Mouse (Mus musculus): ENCODE results near the gene Lonp1. TPM values are rescaled to one million over a fixed set of nuclear protein-coding genes. Genes with fewer than 3 reads are reported as not detected.

Gene Lonp1
- total RNA-seq, 1 experiment: 169 TPM

DNA sequence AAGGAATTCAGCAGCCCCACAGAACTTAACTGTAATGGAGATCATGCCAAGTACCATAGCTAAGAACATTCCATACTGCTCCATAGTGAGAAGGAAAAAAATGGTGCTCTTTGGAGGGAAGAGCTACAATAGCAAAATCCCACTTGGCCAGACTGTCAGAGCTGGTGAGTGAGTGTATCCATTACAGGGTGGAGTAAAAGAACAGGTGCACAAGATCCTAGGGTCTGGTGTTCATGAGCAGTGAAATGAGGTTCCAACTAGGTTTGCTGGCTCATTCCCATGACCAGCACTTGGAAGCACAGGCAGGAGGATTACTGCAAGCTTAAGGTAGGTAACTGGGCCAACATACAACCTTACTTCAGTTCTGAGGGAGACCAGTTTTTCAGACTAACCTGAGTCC is 34.1 kb downstream of the Lonp1 start:
- Histone ChIP-seq H3K9ac (ENCODE audit: insufficient read depth, low read depth, low read length, poor library complexity, severe bottlenecking) (no peak overlapping the region), H3K4me3 (ENCODE audit: insufficient read depth in 1 of 2, low read depth in 1 of 2, low read length in 2 of 2, poor library complexity in 1 of 2, severe bottlenecking in 1 of 2) (no peak overlapping the region), H3K9me3 (ENCODE audit: control insufficient read depth, insufficient read depth, low read depth, low read length) (no peaks in the 10 kb centered on the region), H3K36me3 (ENCODE audit: control insufficient read depth, insufficient read depth, low read length, poor library complexity, severe bottlenecking) (peaks cover 82% of the 10 kb centered on the region), H3K27ac (ENCODE audit: insufficient read depth, low read depth, low read length, poor library complexity, severe bottlenecking) (no peak overlapping the region), H3K4me1 (ENCODE audit: control insufficient read depth in 2 of 2, insufficient read depth in 2 of 2, low read length in 2 of 2, poor library complexity in 1 of 2) (no peaks in the 10 kb centered on the region; a peak in 1 of 4 replicates)
- in situ Hi-C loops (cut with MboI; ENCODE audit: low sequenced_read_pairs in 2 of 2, unreplicated experiment in 2 of 2): no loop called here
- DNase-seq (ENCODE audit: low read depth, low spot score): no peak
- TF ChIP-seq ZC3H11A (IDR thresholded peaks at IDR 0.05; ENCODE audit: borderline replicate concordance, low read depth, low read length): no peak
- no peak for TF ChIP-seq HCFC1 (IDR thresholded peaks at IDR 0.05; ENCODE audit: borderline replicate concordance, insufficient read depth, low read length)
- TF ChIP-seq ZNF384 (IDR thresholded peaks at IDR 0.05; ENCODE audit: low read depth, low read length): no peak
- no peak for TF ChIP-seq CHD2 (IDR thresholded peaks at IDR 0.05; ENCODE audit: low read depth, low read length)
- no peak for TF ChIP-seq MAFK (IDR thresholded peaks at IDR 0.05; ENCODE audit: insufficient read depth, low read depth, low read length)

GRCm38 (mm10) chr17:56588921-56589320 is 37.8 kb downstream of the Lonp1 start:
- in situ Hi-C loops (cut with MboI; ENCODE audit: low sequenced_read_pairs in 2 of 2, unreplicated experiment in 2 of 2): no loop called here
- Histone ChIP-seq H3K4me3 (ENCODE audit: insufficient read depth in 1 of 2, low read depth in 1 of 2, low read length in 2 of 2, poor library complexity in 1 of 2, severe bottlenecking in 1 of 2) (no peak overlapping the region), H3K9ac (ENCODE audit: insufficient read depth, low read depth, low read length, poor library complexity, severe bottlenecking) (no peak overlapping the region), H3K9me3 (ENCODE audit: control insufficient read depth, insufficient read depth, low read depth, low read length) (no peaks in the 10 kb centered on the region), H3K4me1 (ENCODE audit: control insufficient read depth in 2 of 2, insufficient read depth in 2 of 2, low read length in 2 of 2, poor library complexity in 1 of 2) (peaks cover 2 to 9% of the 10 kb centered on the region in 2 experiments; a peak in 2 of 4 replicates), H3K36me3 (ENCODE audit: control insufficient read depth, insufficient read depth, low read length, poor library complexity, severe bottlenecking) (peaks cover 60% of the 10 kb centered on the region), H3K27ac (ENCODE audit: insufficient read depth, low read depth, low read length, poor library complexity, severe bottlenecking) (no peak overlapping the region)
- no peak for DNase-seq (ENCODE audit: low read depth, low spot score)
- TF ChIP-seq CHD2 (IDR thresholded peaks at IDR 0.05; ENCODE audit: low read depth, low read length) (no peak), ZNF384 (IDR thresholded peaks at IDR 0.05; ENCODE audit: low read depth, low read length) (no peak), ZC3H11A (IDR thresholded peaks at IDR 0.05; ENCODE audit: borderline replicate concordance, low read depth, low read length) (no peak)

GRCm38 (mm10) chr17:56587773-56588172 is 38.9 kb downstream of the Lonp1 start:
- Histone ChIP-seq H3K4me3 (ENCODE audit: insufficient read depth in 1 of 2, low read depth in 1 of 2, low read length in 2 of 2, poor library complexity in 1 of 2, severe bottlenecking in 1 of 2) (no peak overlapping the region), H3K9me3 (ENCODE audit: control insufficient read depth, insufficient read depth, low read depth, low read length) (no peaks in the 10 kb centered on the region), H3K36me3 (ENCODE audit: control insufficient read depth, insufficient read depth, low read length, poor library complexity, severe bottlenecking) (peaks cover 52% of the 10 kb centered on the region), H3K27ac (ENCODE audit: insufficient read depth, low read depth, low read length, poor library complexity, severe bottlenecking) (no peak overlapping the region), H3K4me1 (ENCODE audit: control insufficient read depth in 2 of 2, insufficient read depth in 2 of 2, low read length in 2 of 2, poor library complexity in 1 of 2) (peaks cover 2 to 9% of the 10 kb centered on the region in 2 experiments; a peak in 2 of 4 replicates), H3K9ac (ENCODE audit: insufficient read depth, low read depth, low read length, poor library complexity, severe bottlenecking) (peak overlapping the region; percentile 20; the same call in 1 of the 2 replicates)
- TF ChIP-seq CHD2 (IDR thresholded peaks at IDR 0.05; ENCODE audit: low read depth, low read length): no peak
- no peak for TF ChIP-seq HCFC1 (IDR thresholded peaks at IDR 0.05; ENCODE audit: borderline replicate concordance, insufficient read depth, low read length)
- no peak for TF ChIP-seq MAFK (IDR thresholded peaks at IDR 0.05; ENCODE audit: insufficient read depth, low read depth, low read length)
- no peak for TF ChIP-seq ZC3H11A (IDR thresholded peaks at IDR 0.05; ENCODE audit: borderline replicate concordance, low read depth, low read length)
- no peak for TF ChIP-seq ZNF384 (IDR thresholded peaks at IDR 0.05; ENCODE audit: low read depth, low read length)
- in situ Hi-C loops (cut with MboI; ENCODE audit: low sequenced_read_pairs in 2 of 2, unreplicated experiment in 2 of 2): no loop called here
- no peak for DNase-seq (ENCODE audit: low read depth, low spot score)

GRCm38 (mm10) chr17:56585171-56585821 is 41.4 kb downstream of the Lonp1 start:
- no peak for TF ChIP-seq HCFC1 (IDR thresholded peaks at IDR 0.05; ENCODE audit: borderline replicate concordance, insufficient read depth, low read length)
- TF ChIP-seq MAFK (IDR thresholded peaks at IDR 0.05; ENCODE audit: insufficient read depth, low read depth, low read length): no peak
- no peak for TF ChIP-seq CHD2 (IDR thresholded peaks at IDR 0.05; ENCODE audit: low read depth, low read length)
- TF ChIP-seq ZC3H11A (IDR thresholded peaks at IDR 0.05; ENCODE audit: borderline replicate concordance, low read depth, low read length): no peak
- TF ChIP-seq ZNF384 (IDR thresholded peaks at IDR 0.05; ENCODE audit: low read depth, low read length): no peak
- Histone ChIP-seq H3K9me3 (ENCODE audit: control insufficient read depth, insufficient read depth, low read depth, low read length) (no peaks in the 10 kb centered on the region), H3K4me3 (ENCODE audit: insufficient read depth in 1 of 2, low read depth in 1 of 2, low read length in 2 of 2, poor library complexity in 1 of 2, severe bottlenecking in 1 of 2) (peak overlapping the region; percentile 85 to 88), H3K4me1 (ENCODE audit: control insufficient read depth in 2 of 2, insufficient read depth in 2 of 2, low read length in 2 of 2, poor library complexity in 1 of 2) (peaks cover 2 to 9% of the 10 kb centered on the region in 2 experiments; a peak in 3 of 4 replicates), H3K36me3 (ENCODE audit: control insufficient read depth, insufficient read depth, low read length, poor library complexity, severe bottlenecking) (peaks cover 54% of the 10 kb centered on the region), H3K9ac (ENCODE audit: insufficient read depth, low read depth, low read length, poor library complexity, severe bottlenecking) (peak overlapping the region; percentile 97), H3K27ac (ENCODE audit: insufficient read depth, low read depth, low read length, poor library complexity, severe bottlenecking) (peak overlapping the region; percentile 92)
- in situ Hi-C loops (cut with MboI; ENCODE audit: low sequenced_read_pairs in 2 of 2, unreplicated experiment in 2 of 2): no loop called here
- no peak for DNase-seq (ENCODE audit: low read depth, low spot score)
